Mouse (Mus musculus): ENCODE measurements around the gene Olfr728.

Olfr728 gene

DNA sequence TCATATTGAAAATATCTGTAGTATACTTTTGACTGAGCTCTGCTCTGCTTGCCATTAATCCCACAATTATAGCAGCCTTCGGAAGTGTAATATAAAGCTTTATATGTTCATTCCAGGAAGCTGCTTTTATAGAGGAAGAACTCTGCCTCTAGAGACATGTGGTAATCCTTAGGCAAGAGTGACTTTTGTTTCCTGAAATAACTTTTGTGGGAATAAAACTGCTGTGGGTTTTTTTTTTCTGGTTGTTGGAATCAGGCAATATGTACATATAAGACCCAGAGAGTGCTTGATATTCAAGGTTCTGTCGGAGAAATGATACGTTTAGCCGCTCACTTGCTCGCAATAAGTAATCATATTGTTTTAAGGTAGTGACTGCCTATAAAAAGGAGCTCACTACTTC is at the start of gene Olfr728:
Gene Olfr728, minus strand, starts transcription at position 101 of the 400 bp plus-strand sequence.
- no peak for DNase-seq

GRCm38 (mm10) chr14:50188098-50188497 is 45.6 kb upstream of the Olfr728 start, which contains the start of gene Olfr730:
TSS of gene Olfr730 (minus strand) at chr14:50188198.
- DNase-seq: no peak

DNA sequence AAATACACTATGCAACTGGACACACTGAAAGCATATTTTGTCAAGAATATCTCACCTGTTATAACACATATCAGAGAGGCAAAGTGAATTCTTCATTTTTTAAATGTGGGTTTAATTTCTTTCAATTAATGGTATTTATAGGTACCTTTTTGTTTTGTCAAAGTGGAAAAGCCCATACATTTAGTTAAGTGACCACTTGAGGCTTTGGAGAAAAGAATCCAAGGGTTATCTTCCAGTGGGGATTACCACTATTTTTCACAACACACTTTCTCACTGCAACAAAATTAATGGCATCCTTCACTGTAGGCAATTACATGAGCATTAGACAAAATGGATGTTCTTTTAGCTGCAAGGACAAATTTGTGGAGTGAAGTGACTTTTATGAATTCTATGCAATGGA is 10.3 kb upstream of the Olfr728 start, which contains the start of gene Olfr729:
Gene Olfr729, minus strand, starts transcription at position 101 of the 400 bp plus-strand sequence.
- no peak for DNase-seq

DNA sequence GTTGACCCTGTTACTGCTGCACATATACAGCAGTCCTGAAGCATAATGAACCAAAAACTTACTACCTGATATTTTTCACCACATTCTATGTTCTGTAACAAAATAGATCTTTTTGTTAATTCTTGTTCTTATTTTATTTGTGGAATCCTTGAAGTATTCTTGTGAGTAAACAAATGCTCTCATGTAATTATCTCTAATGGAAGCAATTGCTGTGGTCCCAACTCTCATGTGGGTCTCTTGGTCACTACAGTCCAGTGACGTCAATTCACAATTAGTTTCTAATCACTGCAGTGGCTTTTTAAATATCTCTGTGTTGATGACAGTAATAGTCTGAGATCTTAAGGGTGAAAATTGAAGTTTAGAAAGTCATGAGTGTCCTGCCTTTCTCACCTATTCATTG is 19.6 kb downstream of the Olfr728 start, which contains the start of gene Olfr727:
Gene Olfr727, plus strand, starts transcription at position 301 of the 400 bp plus-strand sequence.
- DNase-seq: no peak

GRCm38 (mm10) chr14:50090853-50091252 is 51.6 kb downstream of the Olfr728 start, which contains the start of gene Olfr726:
TSS of gene Olfr726 (minus strand) at chr14:50090953.
- DNase-seq: peak in 1 of 2 experiments; percentile 7

Measured in kidney, postnatal 36 days (tissue).